Mouse (Mus musculus) hindbrain, embryonic 16.5 days (tissue): Measurements from ENCODE around the gene Ptprt. TPM values are rescaled to one million over a fixed set of nuclear protein-coding genes. Genes with fewer than 3 reads are reported as not detected.

Experiments
- ATAC-seq: fragments of 200-750 bp; cut with Nextera tagmentation; 2 replicates; pipeline ENCODE4 v1.8.0; 2017; ENCODE audit warnings: moderate TSS enrichment, moderate library complexity
- H3K27ac ChIP-seq: fragments of 300-500 bp; sonication (generic); 2 replicates; pipeline ENCODE4 v1.5.1; 2014; ENCODE audit warnings: low read depth, mild to moderate bottlenecking, control low read depth, low read length, moderate library complexity
- H3K27me3 ChIP-seq: fragments of 300-500 bp; sonication (generic); replicated peaks from 2 replicates; pipeline ENCODE4 v1.6.1; 2014; ENCODE audit warnings: low read length; ENCODE audit not compliant: control insufficient read depth, insufficient read depth
- H3K36me3 ChIP-seq: fragments of 300-500 bp; sonication (generic); 2 replicates; pipeline ENCODE4 v1.6.1; 2014; ENCODE audit warnings: mild to moderate bottlenecking, low read length, moderate library complexity, mixed read lengths; ENCODE audit not compliant: control insufficient read depth, insufficient read depth
- H3K4me1 ChIP-seq: fragments of 300-500 bp; sonication (generic); 2 replicates; pipeline ENCODE4 v1.6.1; 2014; ENCODE audit warnings: low read depth, low read length; ENCODE audit not compliant: control insufficient read depth, insufficient read depth
- H3K4me2 ChIP-seq: fragments of 300-500 bp; sonication (generic); 2 replicates; pipeline ENCODE4 v1.6.1; 2014; ENCODE audit warnings: mild to moderate bottlenecking, low read length, control low read depth, moderate library complexity
- H3K4me3 ChIP-seq: fragments of 300-500 bp; sonication (generic); 2 replicates; pipeline ENCODE4 v1.5.1; 2014; ENCODE audit warnings: mild to moderate bottlenecking, low read length, control low read depth, moderate library complexity
- H3K9ac ChIP-seq: fragments of 300-500 bp; sonication (generic); 2 replicates; pipeline ENCODE4 v1.6.1; 2014; ENCODE audit warnings: low read depth, mild to moderate bottlenecking, control low read depth, low read length, moderate library complexity
- H3K9me3 ChIP-seq: fragments of 300-500 bp; sonication (generic); 2 replicates; pipeline ENCODE4 v1.6.1; 2014; ENCODE audit warnings: mild to moderate bottlenecking, low read length, moderate library complexity; ENCODE audit not compliant: control insufficient read depth
- WGBS: fragments of 180-500 bp; shearing (Covaris S2); extraction: QIAGEN DNeasy Blood & Tissue Kit; methylation state at CpG from one replicate; pipeline ENCODE4 v1.1.7; 2014; 5-methylcytosine and 5-hydroxymethylcytosine counted together
- polyA plus RNA-seq: library from polyadenylated mRNA; unstranded; fragments of >200 nt; fragmentation: Nextera tagmentation; extraction: Ambion mirVana; gene quantifications from 2 replicates; pipeline ENCODE4 v1.2.1, GENCODE M21; 2015

The Ptprt gene
- polyA plus RNA-seq, 1 experiment from 2014 or later: 11.5 TPM

DNA sequence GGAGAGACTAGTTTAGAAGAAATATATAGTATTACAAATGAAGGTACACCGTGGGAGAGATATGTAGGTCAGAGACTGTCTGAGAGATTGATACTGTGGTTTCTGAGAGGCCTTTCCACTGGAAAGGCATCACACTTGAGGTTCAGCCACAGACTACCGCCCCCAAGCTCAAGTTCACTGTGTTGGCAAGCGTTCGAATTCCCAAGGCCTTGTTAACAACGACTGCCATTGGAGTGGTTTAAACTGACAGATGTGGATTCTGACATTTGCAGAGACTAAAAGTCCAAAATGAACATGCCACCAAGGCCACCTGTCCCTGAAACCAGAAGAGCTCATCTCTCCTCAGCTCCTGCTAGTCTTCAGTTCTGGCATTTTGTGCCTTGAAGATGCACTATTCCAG lies 951.6 kb downstream of the Ptprt start:
- Histone ChIP-seq H3K27ac (no peak overlapping the region), H3K4me2 (no peak overlapping the region), H3K9me3 (no peaks in the 10 kb centered on the region), H3K4me1 (peaks cover 12% of the 10 kb centered on the region), H3K27me3 (no peaks in the 10 kb centered on the region), H3K4me3 (no peak overlapping the region), H3K36me3 (no peaks in the 10 kb centered on the region), H3K9ac (no peak overlapping the region)
- ATAC-seq: no peak
- WGBS: 84% methylated on average over 5 of the region's 5 CpGs

DNA sequence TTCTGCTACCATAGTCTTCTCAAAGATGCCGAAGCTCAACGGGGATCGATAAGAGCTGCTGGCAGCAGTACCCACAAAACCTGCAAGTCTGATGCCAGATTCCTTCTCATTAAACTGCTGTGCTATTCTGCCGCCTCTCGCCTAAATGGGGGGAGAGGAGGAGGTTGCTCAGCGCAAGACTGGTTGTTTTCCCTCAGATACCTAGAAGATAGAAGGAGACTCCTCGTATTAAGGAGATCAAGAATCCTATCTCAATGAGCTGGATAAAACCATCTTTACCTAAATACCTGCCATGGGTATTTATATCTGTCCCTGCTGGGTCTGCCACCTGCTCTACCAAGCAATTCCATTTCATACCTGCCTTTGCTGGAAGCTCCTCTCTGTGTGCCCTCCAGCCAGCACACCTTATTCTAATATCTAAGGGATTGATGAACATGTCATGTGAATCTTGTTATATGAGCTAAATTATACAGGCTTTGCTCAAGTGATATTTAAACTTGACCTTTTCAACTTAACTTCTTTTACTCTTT lies 954.5 kb downstream of the Ptprt start:
- no peak overlapping the region for H3K27ac ChIP-seq
- peaks cover 12% of the 10 kb centered on the region for H3K4me1 ChIP-seq
- no peak for ATAC-seq
- H3K9me3 ChIP-seq: no peaks in the 10 kb centered on the region
- H3K9ac ChIP-seq: no peak overlapping the region
- no peak overlapping the region for H3K4me2 ChIP-seq
- H3K36me3 ChIP-seq: no peaks in the 10 kb centered on the region
- no peaks in the 10 kb centered on the region for H3K27me3 ChIP-seq
- H3K4me3 ChIP-seq: no peak overlapping the region
- 87% methylated on average over 7 of the region's 7 CpGs for WGBS

DNA sequence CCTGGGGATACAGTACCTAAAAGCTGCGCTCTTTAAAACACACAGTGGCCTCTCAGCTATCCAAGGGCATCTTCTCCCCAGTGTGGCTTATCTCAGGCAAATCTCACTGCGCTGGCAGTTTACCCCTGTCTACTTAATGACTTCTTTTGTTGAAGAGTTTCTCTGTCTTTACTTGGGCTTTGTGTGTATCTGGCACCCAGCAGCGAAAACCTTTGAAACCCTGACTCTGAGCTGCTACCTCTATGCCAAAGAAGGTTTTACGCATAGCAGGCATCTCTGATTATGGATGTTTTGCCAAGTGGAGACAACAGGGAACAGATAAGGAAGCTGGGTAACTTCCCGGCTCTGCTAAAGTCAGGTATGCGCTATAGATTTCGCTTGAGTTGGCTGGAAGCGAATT lies 956.1 kb downstream of the Ptprt start:
- no peak for ATAC-seq
- no peaks in the 10 kb centered on the region for H3K9me3 ChIP-seq
- peak overlapping the region; percentile 3; the same call in 1 of the 2 replicates for H3K4me2 ChIP-seq
- H3K4me1 ChIP-seq: peaks cover 12% of the 10 kb centered on the region
- H3K4me3 ChIP-seq: no peak overlapping the region
- no peaks in the 10 kb centered on the region for H3K27me3 ChIP-seq
- WGBS: 33% methylated on average over 8 of the region's 8 CpGs
- H3K27ac ChIP-seq: no peak overlapping the region
- H3K9ac ChIP-seq: no peak overlapping the region
- H3K36me3 ChIP-seq: no peaks in the 10 kb centered on the region

DNA sequence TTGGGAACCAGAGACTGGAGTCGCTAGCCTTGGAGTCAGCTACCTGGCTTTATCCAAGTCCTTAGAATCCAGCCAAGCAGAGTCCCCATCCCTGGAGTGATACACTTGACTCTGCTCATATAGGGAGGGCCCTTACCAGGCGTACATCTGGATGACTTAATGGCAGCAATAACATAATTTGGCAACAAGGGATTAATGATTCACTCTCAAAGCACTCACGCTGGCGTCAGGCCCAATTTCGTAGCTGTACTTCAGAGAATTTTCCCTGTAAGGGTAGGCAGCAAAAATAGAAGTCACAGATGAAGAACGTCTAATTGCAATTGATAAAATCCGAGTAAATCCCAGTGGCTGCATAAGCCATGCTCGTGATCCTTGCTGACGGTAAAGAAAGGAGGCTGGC lies 956.5 kb downstream of the Ptprt start:
- Histone ChIP-seq H3K36me3 (no peaks in the 10 kb centered on the region), H3K4me3 (no peak overlapping the region), H3K4me1 (peaks cover 12% of the 10 kb centered on the region), H3K9ac (no peak overlapping the region), H3K4me2 (peak overlapping the region; percentile 3; the same call in 1 of the 2 replicates), H3K27me3 (no peaks in the 10 kb centered on the region), H3K27ac (no peak overlapping the region), H3K9me3 (no peaks in the 10 kb centered on the region)
- 37% methylated on average over 9 of the region's 9 CpGs for WGBS
- no peak for ATAC-seq

DNA sequence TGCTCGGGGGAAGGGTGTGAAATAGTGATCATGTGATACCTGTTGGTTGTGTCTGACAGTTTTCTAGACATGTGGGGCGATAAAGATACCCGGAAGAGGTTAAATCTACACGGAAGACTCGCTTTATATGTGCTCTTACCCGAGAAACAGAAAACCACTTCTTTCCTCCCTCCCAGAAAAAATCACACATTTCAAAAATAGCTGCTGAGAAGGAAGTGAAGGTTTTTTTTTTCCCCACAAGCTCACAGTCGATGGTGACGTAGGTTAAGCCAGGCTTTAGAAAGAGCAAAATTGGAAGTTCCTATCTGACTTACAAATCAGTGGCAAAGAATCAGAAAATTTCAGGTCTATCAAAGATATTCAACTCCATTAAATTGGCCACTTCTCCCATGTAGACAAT lies 965.1 kb downstream of the Ptprt start:
- no peaks in the 10 kb centered on the region for H3K9me3 ChIP-seq
- H3K27me3 ChIP-seq: no peaks in the 10 kb centered on the region
- no peak overlapping the region for H3K27ac ChIP-seq
- no peaks in the 10 kb centered on the region for H3K4me1 ChIP-seq
- WGBS: 91% methylated on average over 8 of the region's 8 CpGs
- H3K9ac ChIP-seq: no peak overlapping the region
- ATAC-seq: no peak
- no peaks in the 10 kb centered on the region for H3K36me3 ChIP-seq
- no peak overlapping the region for H3K4me3 ChIP-seq
- no peak overlapping the region for H3K4me2 ChIP-seq

DNA sequence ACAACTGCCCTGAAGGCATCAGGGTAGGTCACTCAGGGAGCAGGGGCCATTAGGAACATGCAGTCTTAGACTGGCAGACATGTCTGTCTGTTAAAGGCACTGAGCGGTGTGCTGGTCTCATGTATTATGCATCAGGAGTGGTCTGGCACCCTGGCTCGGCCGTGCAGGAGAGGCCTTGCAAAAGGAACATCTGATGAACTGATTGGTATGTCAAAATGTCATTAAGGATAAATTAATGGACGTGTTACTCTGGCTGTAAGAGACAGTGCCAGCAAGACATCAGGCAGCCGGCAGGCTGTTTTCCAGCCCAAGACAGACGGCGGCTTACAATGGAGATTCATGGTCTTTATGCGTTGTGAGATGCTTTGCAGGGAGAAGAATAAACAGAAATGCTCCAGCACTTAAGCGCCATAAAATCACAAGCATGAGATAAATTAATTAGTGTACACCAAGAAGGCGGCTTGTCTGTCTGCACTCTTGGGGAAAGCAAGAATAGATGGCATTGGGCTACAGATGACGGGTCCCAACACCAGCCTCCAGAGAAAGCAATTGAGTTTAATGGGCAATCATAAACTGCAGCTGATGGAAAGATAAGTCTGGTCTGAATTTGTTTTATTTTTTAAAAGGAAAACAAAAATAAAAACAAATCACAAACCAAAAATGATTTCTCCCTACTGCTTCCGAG lies 992.5 kb downstream of the Ptprt start:
- H3K27ac ChIP-seq: no peak overlapping the region

DNA sequence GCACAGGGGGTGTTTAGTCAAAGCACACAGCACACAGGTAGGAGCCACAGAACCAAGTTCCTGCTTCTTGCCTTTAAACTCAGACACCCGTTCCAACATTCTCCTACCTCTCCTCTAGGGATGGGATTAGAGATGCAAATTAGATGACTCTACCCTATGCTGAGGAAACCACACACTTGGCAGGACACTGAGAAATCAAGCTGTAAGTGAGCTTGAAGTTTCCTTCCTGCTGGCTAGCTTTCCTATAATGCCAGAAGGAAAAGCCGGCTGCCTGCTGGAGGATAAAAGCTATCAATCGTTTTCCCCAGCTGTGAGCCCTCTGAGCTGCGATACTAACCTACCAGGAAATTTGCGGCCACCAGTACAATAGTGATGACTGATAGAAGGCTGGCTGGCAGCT lies 999.0 kb downstream of the Ptprt start:
- Histone ChIP-seq H3K27ac (no peak overlapping the region), H3K4me3 (no peak overlapping the region), H3K9me3 (no peaks in the 10 kb centered on the region), H3K36me3 (no peaks in the 10 kb centered on the region), H3K4me1 (no peaks in the 10 kb centered on the region), H3K9ac (no peak overlapping the region), H3K27me3 (no peaks in the 10 kb centered on the region; the same call in 1 of the 2 replicates), H3K4me2 (no peak overlapping the region)
- ATAC-seq: peak; percentile 37; the same call in 1 of the 2 replicates
- WGBS: 13% methylated on average over 5 of the region's 5 CpGs

More for the DNA sequence above, 992.5 kb downstream of the Ptprt start:
- peak; percentile 78 for ATAC-seq
- Histone ChIP-seq H3K27me3 (no peaks in the 10 kb centered on the region; the same call in 1 of the 2 replicates), H3K9ac (no peak overlapping the region), H3K9me3 (no peaks in the 10 kb centered on the region), H3K4me1 (no peaks in the 10 kb centered on the region), H3K36me3 (no peaks in the 10 kb centered on the region), H3K4me2 (no peak overlapping the region), H3K4me3 (no peak overlapping the region)
- WGBS: 27% methylated on average over 12 of the region's 12 CpGs

DNA sequence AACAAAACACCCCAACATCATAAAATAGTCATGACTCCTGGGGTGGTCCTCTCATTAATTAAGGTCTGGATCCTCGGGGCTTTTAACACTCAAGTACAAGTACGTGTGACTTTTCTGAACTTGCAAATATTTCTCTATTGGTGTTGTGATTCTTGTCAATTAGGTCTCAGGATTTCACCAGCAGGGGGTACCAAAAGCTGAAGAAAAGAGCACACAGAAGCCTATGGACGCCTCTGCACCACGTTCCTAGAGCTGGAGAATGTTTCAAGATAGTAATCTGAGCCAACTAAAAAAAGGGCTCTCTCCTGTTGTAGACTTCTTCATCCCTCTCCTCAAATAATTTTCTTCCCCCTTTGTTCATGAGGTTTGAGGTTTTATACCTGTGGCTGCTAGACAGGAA lies 1000.1 kb downstream of the Ptprt start:
- no peaks in the 10 kb centered on the region for H3K36me3 ChIP-seq
- H3K4me2 ChIP-seq: no peak overlapping the region
- no peak overlapping the region for H3K27ac ChIP-seq
- no peak overlapping the region for H3K9ac ChIP-seq
- no peaks in the 10 kb centered on the region; the same call in 1 of the 2 replicates for H3K27me3 ChIP-seq
- H3K4me1 ChIP-seq: no peaks in the 10 kb centered on the region
- H3K4me3 ChIP-seq: no peak overlapping the region
- 24% methylated on average over 4 of the region's 4 CpGs for WGBS
- no peaks in the 10 kb centered on the region for H3K9me3 ChIP-seq
- ATAC-seq: no peak

DNA sequence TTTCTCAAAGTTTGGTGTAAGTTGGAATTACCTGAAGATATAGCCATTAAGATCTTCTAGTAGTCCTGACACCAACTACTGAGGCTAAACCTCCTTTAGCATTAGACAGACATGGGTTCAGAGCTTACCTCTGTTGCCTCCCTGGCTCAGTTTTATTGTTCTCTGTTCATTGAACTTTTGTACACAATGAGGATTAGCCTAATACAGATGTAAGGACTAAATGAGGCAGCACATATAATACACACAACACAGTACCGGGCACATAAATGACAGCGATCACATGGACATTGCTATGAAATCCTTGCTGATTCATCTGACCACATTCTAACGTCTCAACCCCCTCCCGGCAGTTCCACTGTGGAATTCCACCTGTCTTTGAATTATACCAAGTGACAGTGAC lies 1003.9 kb downstream of the Ptprt start:
- no peak overlapping the region for H3K9ac ChIP-seq
- WGBS: 87% methylated on average over 4 of the region's 4 CpGs

More for the DNA sequence above, 1003.9 kb downstream of the Ptprt start:
- H3K4me3 ChIP-seq: no peak overlapping the region
- H3K27ac ChIP-seq: no peak overlapping the region
- H3K36me3 ChIP-seq: no peaks in the 10 kb centered on the region
- H3K27me3 ChIP-seq: no peaks in the 10 kb centered on the region
- no peak overlapping the region for H3K4me2 ChIP-seq
- no peaks in the 10 kb centered on the region for H3K4me1 ChIP-seq
- H3K9me3 ChIP-seq: no peaks in the 10 kb centered on the region
- no peak for ATAC-seq
